Mouse (Mus musculus) brain, embryonic 14.5 days (tissue): ENCODE data around the gene Prr15.

Experiments
- CTCF ChIP-seq: fragments of 200-500 bp; IDR thresholded peaks from 2 replicates; pipeline ENCODE4 v1.5.1; 2012; ENCODE audit warnings: inconsistent platforms, mild to moderate bottlenecking, moderate library complexity, borderline replicate concordance; ENCODE audit not compliant: insufficient read depth, insufficient read length; ENCODE audit errors: extremely low read depth
- POLR2A ChIP-seq: fragments of 200-500 bp; IDR thresholded peaks from 2 replicates; pipeline ENCODE4 v1.6.1; 2012; ENCODE audit warnings: mild to moderate bottlenecking, inconsistent platforms, borderline replicate concordance; ENCODE audit not compliant: poor library complexity, insufficient read depth, insufficient read length, severe bottlenecking; ENCODE audit errors: extremely low read depth

- TF ChIP-seq CTCF, result no peak
- no peak for TF ChIP-seq POLR2A
Measured at GRCm38 (mm10) chr6:54333116-54333651, 7.5 kb downstream of the Prr15 start.
